Mouse (Mus musculus): Measurements from ENCODE around the gene Nudt2.

DNA sequence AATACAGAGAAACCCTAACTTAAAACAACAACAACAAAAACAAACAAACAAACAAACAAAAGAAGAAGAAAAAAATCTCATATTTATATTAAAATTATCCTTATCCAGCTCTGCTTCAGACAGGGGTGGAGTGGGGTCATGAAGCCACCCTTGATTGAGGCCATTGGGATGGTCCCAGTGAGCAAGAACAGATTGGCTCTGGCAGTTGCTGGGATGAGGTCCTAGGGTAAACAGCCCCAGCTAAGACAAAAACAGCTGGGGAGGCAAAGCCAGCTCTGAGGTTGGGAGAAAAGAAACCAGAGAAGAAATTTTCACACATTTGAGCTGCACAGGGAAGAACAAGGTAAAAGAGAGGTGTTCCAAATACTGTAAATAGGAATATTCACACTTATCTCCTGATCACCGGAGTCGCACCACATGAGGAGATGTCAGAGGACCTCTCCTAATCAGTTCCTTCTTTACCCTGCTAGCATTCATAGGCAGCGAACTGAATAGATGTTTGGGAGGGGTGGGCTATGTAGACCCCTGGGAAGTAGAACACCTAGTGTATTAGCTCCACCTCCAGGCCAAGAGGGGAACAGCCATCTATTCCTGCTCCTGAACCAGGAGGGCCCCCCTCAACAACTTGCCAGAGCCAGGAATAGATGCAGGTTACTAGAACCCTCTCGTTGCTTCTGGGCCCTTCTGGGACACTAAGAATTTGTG, 14.0 kb downstream of the Nudt2 start:
- TF ChIP-seq POLR2A (IDR thresholded peaks at IDR 0.05; ENCODE audit: insufficient read depth, low read depth, low read length) (no peak), CTCF (IDR thresholded peaks at IDR 0.05) (peak; percentile 43)
